Mouse (Mus musculus): ENCODE data around the gene Iqcb1.

DNA sequence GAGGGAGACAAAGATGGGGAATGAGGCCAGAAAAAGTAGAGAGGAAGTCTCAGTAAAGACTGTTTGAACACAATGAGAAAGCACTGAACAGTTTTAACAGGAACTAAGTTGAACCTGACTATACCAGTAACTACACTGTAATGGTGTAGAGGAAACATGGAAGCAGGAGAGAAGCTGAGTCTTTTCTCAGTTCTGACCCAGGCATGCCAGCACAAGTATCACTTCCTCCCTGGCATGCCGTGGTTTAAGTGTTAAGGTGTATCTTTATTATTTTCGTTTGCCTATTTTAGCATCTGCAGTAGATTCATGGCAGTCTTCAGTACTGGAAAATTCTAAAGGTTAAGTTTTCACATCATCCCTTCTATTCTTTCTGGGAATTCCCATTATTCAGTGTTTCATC lies 33.2 kb upstream of the Iqcb1 start:
- no peak for TF ChIP-seq CTCF (IDR thresholded peaks at IDR 0.05; ENCODE audit: extremely low read depth, insufficient read length, insufficient replicate concordance, low read depth, low read length)
- TF ChIP-seq POLR2A (IDR thresholded peaks at IDR 0.05; ENCODE audit: low read depth, low read length) = no peak
